Mouse (Mus musculus) hindbrain, embryonic 16.5 days (tissue): ENCODE data around the gene Lingo4. TPM values are rescaled to one million over a fixed set of nuclear protein-coding genes. Genes with fewer than 3 reads are reported as not detected.

Experiments
- ATAC-seq: fragments of 200-750 bp; cut with Nextera tagmentation; 2 replicates; pipeline ENCODE4 v1.8.0; 2017; ENCODE audit warnings: moderate TSS enrichment, moderate library complexity
- H3K27ac ChIP-seq: fragments of 300-500 bp; sonication (generic); 2 replicates; pipeline ENCODE4 v1.5.1; 2014; ENCODE audit warnings: low read depth, mild to moderate bottlenecking, control low read depth, low read length, moderate library complexity
- H3K27me3 ChIP-seq: fragments of 300-500 bp; sonication (generic); replicated peaks from 2 replicates; pipeline ENCODE4 v1.6.1; 2014; ENCODE audit warnings: low read length; ENCODE audit not compliant: control insufficient read depth, insufficient read depth
- H3K36me3 ChIP-seq: fragments of 300-500 bp; sonication (generic); 2 replicates; pipeline ENCODE4 v1.6.1; 2014; ENCODE audit warnings: mild to moderate bottlenecking, low read length, moderate library complexity, mixed read lengths; ENCODE audit not compliant: control insufficient read depth, insufficient read depth
- H3K4me1 ChIP-seq: fragments of 300-500 bp; sonication (generic); 2 replicates; pipeline ENCODE4 v1.6.1; 2014; ENCODE audit warnings: low read depth, low read length; ENCODE audit not compliant: control insufficient read depth, insufficient read depth
- H3K4me2 ChIP-seq: fragments of 300-500 bp; sonication (generic); 2 replicates; pipeline ENCODE4 v1.6.1; 2014; ENCODE audit warnings: mild to moderate bottlenecking, low read length, control low read depth, moderate library complexity
- H3K4me3 ChIP-seq: fragments of 300-500 bp; sonication (generic); 2 replicates; pipeline ENCODE4 v1.5.1; 2014; ENCODE audit warnings: mild to moderate bottlenecking, low read length, control low read depth, moderate library complexity
- H3K9ac ChIP-seq: fragments of 300-500 bp; sonication (generic); 2 replicates; pipeline ENCODE4 v1.6.1; 2014; ENCODE audit warnings: low read depth, mild to moderate bottlenecking, control low read depth, low read length, moderate library complexity
- H3K9me3 ChIP-seq: fragments of 300-500 bp; sonication (generic); 2 replicates; pipeline ENCODE4 v1.6.1; 2014; ENCODE audit warnings: mild to moderate bottlenecking, low read length, moderate library complexity; ENCODE audit not compliant: control insufficient read depth
- WGBS: fragments of 180-500 bp; shearing (Covaris S2); extraction: QIAGEN DNeasy Blood & Tissue Kit; methylation state at CpG from one replicate; pipeline ENCODE4 v1.1.7; 2014; 5-methylcytosine and 5-hydroxymethylcytosine counted together
- polyA plus RNA-seq: library from polyadenylated mRNA; unstranded; fragments of >200 nt; fragmentation: Nextera tagmentation; extraction: Ambion mirVana; gene quantifications from 2 replicates; pipeline ENCODE4 v1.2.1, GENCODE M21; 2015

The Lingo4 gene
- polyA plus RNA-seq: 1.7 and 2.3 TPM in 2 replicates

- Histone ChIP-seq H3K4me1 (peaks cover 9% of the 10 kb centered on the region), H3K9me3 (no peaks in the 10 kb centered on the region), H3K9ac (peak within 1 kb of the TSS; percentile 60), H3K27me3 (no peaks in the 10 kb centered on the region), H3K4me3 (peak within 1 kb of the TSS; percentile 40), H3K36me3 (no peaks in the 10 kb centered on the region), H3K4me2 (peak within 1 kb of the TSS; percentile 67), H3K27ac (peak within 1 kb of the TSS; percentile 10; the same call in 1 of the 2 replicates)
- 70% methylated on average over 6 of the region's 6 CpGs for WGBS
- no peak; the same call in 1 of the 2 replicates for ATAC-seq
Measured at GRCm38 (mm10) chr3:94398217-94398616, at the start of gene Lingo4. Gene Lingo4 (plus strand): TSS chr3:94398517.

GRCm38 (mm10) chr3:94360812-94361211 lies 37.5 kb upstream of the Lingo4 start:
- Histone ChIP-seq H3K36me3 (no peaks in the 10 kb centered on the region), H3K9me3 (no peaks in the 10 kb centered on the region), H3K4me2 (no peak overlapping the region), H3K9ac (no peak overlapping the region), H3K27me3 (peaks cover 2% of the 10 kb centered on the region; the same call in 1 of the 2 replicates), H3K4me3 (no peak overlapping the region), H3K27ac (no peak overlapping the region), H3K4me1 (peaks cover 11% of the 10 kb centered on the region; the same call in 1 of the 2 replicates)
- WGBS: 3% methylated on average over 1 of the region's 1 CpGs
- no peak for ATAC-seq

- 34% methylated on average over 7 of the region's 7 CpGs for WGBS
- Histone ChIP-seq H3K9me3 (no peaks in the 10 kb centered on the region), H3K4me3 (peak within 1 kb of the TSS; percentile 64), H3K27me3 (peaks cover 5% of the 10 kb centered on the region), H3K36me3 (no peaks in the 10 kb centered on the region), H3K27ac (no peak within 1 kb of the TSS; the same call in 1 of the 2 replicates), H3K4me2 (peak within 1 kb of the TSS; percentile 95), H3K4me1 (peaks cover 11% of the 10 kb centered on the region; the same call in 1 of the 2 replicates), H3K9ac (peak within 1 kb of the TSS; percentile 91)
- no peak for ATAC-seq
Measured at GRCm38 (mm10) chr3:94362138-94362537, 36.2 kb upstream of the Lingo4 start, which contains the start of gene C2cd4d. Gene C2cd4d (plus strand): TSS chr3:94362438.

- Histone ChIP-seq H3K27ac (peak overlapping the region; percentile 61), H3K4me3 (peak overlapping the region; percentile 64), H3K9ac (peak overlapping the region; percentile 91), H3K4me1 (peaks cover 11% of the 10 kb centered on the region; the same call in 1 of the 2 replicates), H3K27me3 (peaks cover 5% of the 10 kb centered on the region), H3K9me3 (no peaks in the 10 kb centered on the region), H3K4me2 (peak overlapping the region; percentile 95), H3K36me3 (no peaks in the 10 kb centered on the region)
- peak; percentile 75 for ATAC-seq
- 5% methylated on average over 88 of the region's 97 CpGs for WGBS
Measured at GRCm38 (mm10) chr3:94363291-94364153, 34.8 kb upstream of the Lingo4 start.

- H3K27ac ChIP-seq: peak overlapping the region; percentile 61
- H3K9me3 ChIP-seq: no peaks in the 10 kb centered on the region
- ATAC-seq: peak; percentile 49
- 5% methylated on average over 23 of the region's 23 CpGs for WGBS
- H3K9ac ChIP-seq: peak overlapping the region; percentile 91
- H3K4me3 ChIP-seq: peak overlapping the region; percentile 64
- H3K4me2 ChIP-seq: peak overlapping the region; percentile 95
- H3K36me3 ChIP-seq: no peaks in the 10 kb centered on the region
- peaks cover 11% of the 10 kb centered on the region; the same call in 1 of the 2 replicates for H3K4me1 ChIP-seq
- H3K27me3 ChIP-seq: peaks cover 5% of the 10 kb centered on the region
Measured at GRCm38 (mm10) chr3:94364154-94364526, 34.2 kb upstream of the Lingo4 start.

- Histone ChIP-seq H3K9me3 (no peaks in the 10 kb centered on the region), H3K4me3 (no peak overlapping the region), H3K9ac (no peak overlapping the region), H3K4me1 (peaks cover 15% of the 10 kb centered on the region; the same call in 1 of the 2 replicates), H3K36me3 (no peaks in the 10 kb centered on the region), H3K4me2 (no peak overlapping the region), H3K27ac (no peak overlapping the region), H3K27me3 (peaks cover 5% of the 10 kb centered on the region)
- peak; percentile 53 for ATAC-seq
- 17% methylated on average over 3 of the region's 3 CpGs for WGBS
Measured at GRCm38 (mm10) chr3:94366761-94367160, 31.6 kb upstream of the Lingo4 start.

GRCm38 (mm10) chr3:94367511-94367910 lies 30.8 kb upstream of the Lingo4 start:
- 87% methylated on average over 6 of the region's 6 CpGs for WGBS
- no peaks in the 10 kb centered on the region for H3K9me3 ChIP-seq
- no peak overlapping the region for H3K4me3 ChIP-seq
- H3K36me3 ChIP-seq: no peaks in the 10 kb centered on the region
- no peak overlapping the region for H3K27ac ChIP-seq
- peaks cover 5% of the 10 kb centered on the region for H3K27me3 ChIP-seq
- ATAC-seq: no peak
- H3K9ac ChIP-seq: no peak overlapping the region
- H3K4me1 ChIP-seq: peaks cover 18% of the 10 kb centered on the region; the same call in 1 of the 2 replicates
- no peak overlapping the region for H3K4me2 ChIP-seq

GRCm38 (mm10) chr3:94368631-94369030 lies 29.7 kb upstream of the Lingo4 start:
- Histone ChIP-seq H3K9ac (no peak overlapping the region), H3K27ac (no peak overlapping the region), H3K36me3 (no peaks in the 10 kb centered on the region), H3K4me2 (no peak overlapping the region), H3K27me3 (peaks cover 5% of the 10 kb centered on the region), H3K4me1 (peaks cover 19% of the 10 kb centered on the region), H3K9me3 (no peaks in the 10 kb centered on the region), H3K4me3 (no peak overlapping the region)
- no peak for ATAC-seq
- WGBS: 67% methylated on average over 6 of the region's 6 CpGs

- H3K27ac ChIP-seq: no peak overlapping the region
- peaks cover 22% of the 10 kb centered on the region for H3K4me1 ChIP-seq
- 69% methylated on average over 2 of the region's 2 CpGs for WGBS
- no peak for ATAC-seq
- no peaks in the 10 kb centered on the region for H3K36me3 ChIP-seq
- no peaks in the 10 kb centered on the region for H3K9me3 ChIP-seq
- no peak overlapping the region for H3K9ac ChIP-seq
- H3K4me2 ChIP-seq: no peak overlapping the region
- H3K27me3 ChIP-seq: peaks cover 3% of the 10 kb centered on the region
- no peak overlapping the region for H3K4me3 ChIP-seq
Measured at GRCm38 (mm10) chr3:94369709-94370108, 28.6 kb upstream of the Lingo4 start.
